Mouse (Mus musculus): ENCODE results near the gene Rpap3. TPM values are rescaled to one million over a fixed set of nuclear protein-coding genes. Genes with fewer than 3 reads are reported as not detected.

Gene Rpap3
- polyA plus RNA-seq, 1 experiment: 22.4 TPM

DNA sequence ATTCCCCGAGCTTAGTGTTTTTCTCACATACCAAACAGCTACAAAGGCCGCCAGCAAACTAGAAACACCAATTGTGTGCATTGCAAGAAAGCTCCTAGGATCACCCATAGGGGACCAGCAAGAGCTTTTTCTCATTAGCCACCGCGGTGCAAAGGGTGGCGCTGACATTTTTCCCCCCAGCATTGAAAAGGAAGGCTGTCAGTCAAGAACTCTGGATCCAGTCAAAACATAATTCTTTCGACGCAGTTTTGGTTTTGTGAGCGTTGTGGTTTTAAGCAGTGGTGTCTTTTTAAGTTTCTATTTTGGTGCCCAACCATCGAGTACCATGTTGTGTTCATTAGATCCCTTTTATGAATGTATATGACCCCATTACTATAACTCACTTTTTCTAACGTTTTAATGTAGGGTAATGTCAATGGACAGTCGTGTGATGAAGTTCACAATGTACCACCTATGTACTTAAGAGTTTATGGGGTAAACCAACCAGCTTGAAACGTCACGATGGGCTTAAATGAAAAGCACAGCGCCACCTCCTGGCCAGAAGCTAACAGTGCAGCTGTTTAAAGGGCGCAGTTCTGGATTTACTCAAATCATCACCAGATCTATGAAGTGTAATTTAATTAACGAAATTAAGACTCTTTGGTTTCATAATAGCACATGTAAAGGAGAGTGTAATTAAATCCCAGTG lies 40.5 kb downstream of the Rpap3 start:
- TF ChIP-seq POLR2A (IDR thresholded peaks at IDR 0.05; ENCODE audit: low read depth, low read length) (no peak), CTCF (IDR thresholded peaks at IDR 0.05; ENCODE audit: borderline replicate concordance, insufficient read depth, low read length) (peak; percentile 65; the same call in 1 of the 2 replicates)
- no peak overlapping the region for H3K4me3 ChIP-seq (ENCODE audit: insufficient read depth, low read length)
- no peak overlapping the region for H3K27ac ChIP-seq (ENCODE audit: insufficient read depth, low read length)
- H3K4me1 ChIP-seq (ENCODE audit: control insufficient read depth, insufficient read depth, low read length): no peaks in the 10 kb centered on the region

DNA sequence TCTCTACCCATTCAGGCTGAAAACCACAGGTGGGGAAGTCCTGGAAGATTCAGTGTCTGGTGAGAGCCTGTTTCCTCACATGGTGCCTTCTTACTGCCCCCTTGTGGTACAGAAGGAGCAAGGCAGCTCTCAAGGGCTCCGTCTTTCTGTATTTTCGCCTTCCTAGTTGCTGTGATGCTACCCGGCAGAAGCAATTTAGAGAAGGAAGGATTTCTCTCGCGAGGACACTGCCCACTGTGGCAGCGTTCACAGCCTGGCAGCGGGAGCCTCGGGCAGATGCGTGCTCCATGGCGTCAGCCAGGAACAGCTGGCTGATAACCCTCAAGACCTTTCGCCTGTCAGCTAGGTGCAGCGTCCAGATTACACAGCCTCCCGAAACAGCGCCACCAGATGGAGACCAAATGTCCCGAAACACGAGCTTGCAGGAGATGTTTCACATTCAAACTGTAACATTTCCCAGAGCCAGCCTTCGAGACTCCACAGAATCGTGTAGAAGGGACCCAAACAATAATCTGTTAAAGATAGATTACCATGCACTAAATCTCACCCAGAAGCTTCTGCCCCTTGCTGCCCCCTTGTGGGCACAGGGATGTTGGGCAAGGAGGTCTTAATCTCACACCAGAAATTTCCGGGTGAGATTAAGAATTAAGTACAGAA lies 41.7 kb downstream of the Rpap3 start:
- H3K27ac ChIP-seq (ENCODE audit: insufficient read depth, low read length): no peak overlapping the region
- H3K4me1 ChIP-seq (ENCODE audit: control insufficient read depth, insufficient read depth, low read length): no peaks in the 10 kb centered on the region
- peak; percentile 74; the same call in 1 of the 2 replicates for TF ChIP-seq CTCF (IDR thresholded peaks at IDR 0.05; ENCODE audit: borderline replicate concordance, insufficient read depth, low read length)
- no peak for TF ChIP-seq POLR2A (IDR thresholded peaks at IDR 0.05; ENCODE audit: low read depth, low read length)
- peak overlapping the region; percentile 29 for H3K4me3 ChIP-seq (ENCODE audit: insufficient read depth, low read length)

DNA sequence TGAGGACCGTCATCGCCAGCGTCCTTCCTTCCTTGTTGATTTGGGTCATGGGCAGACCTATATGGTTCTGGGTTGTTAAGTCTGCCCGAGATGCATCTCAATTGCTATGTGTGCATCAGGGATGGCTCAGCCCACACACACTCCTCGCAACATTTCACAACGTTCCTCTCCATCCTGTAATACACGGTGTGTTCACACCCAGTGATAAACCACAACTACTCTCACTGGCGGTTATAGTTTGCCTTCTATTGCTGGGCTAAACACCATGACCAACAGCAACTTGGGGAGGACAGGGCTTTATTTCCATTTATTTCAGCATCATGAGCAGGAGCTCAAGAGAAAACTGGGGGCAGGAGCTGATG lies 46.9 kb downstream of the Rpap3 start:
- no peak for TF ChIP-seq POLR2A (IDR thresholded peaks at IDR 0.05; ENCODE audit: low read depth, low read length)
- TF ChIP-seq CTCF (IDR thresholded peaks at IDR 0.05; ENCODE audit: borderline replicate concordance, insufficient read depth, low read length): no peak
- H3K4me3 ChIP-seq (ENCODE audit: insufficient read depth, low read length): no peak overlapping the region
- H3K27ac ChIP-seq (ENCODE audit: insufficient read depth, low read length): no peak overlapping the region
- no peaks in the 10 kb centered on the region for H3K4me1 ChIP-seq (ENCODE audit: control insufficient read depth, insufficient read depth, low read length)

- no peak for TF ChIP-seq POLR2A (IDR thresholded peaks at IDR 0.05; ENCODE audit: low read depth, low read length)
- TF ChIP-seq CTCF (IDR thresholded peaks at IDR 0.05; ENCODE audit: borderline replicate concordance, insufficient read depth, low read length): no peak
- H3K4me1 ChIP-seq (ENCODE audit: control insufficient read depth, insufficient read depth, low read length): no peaks in the 10 kb centered on the region
Observed at GRCm38 (mm10) chr15:97657856-97658754, 47.5 kb downstream of the Rpap3 start.

DNA sequence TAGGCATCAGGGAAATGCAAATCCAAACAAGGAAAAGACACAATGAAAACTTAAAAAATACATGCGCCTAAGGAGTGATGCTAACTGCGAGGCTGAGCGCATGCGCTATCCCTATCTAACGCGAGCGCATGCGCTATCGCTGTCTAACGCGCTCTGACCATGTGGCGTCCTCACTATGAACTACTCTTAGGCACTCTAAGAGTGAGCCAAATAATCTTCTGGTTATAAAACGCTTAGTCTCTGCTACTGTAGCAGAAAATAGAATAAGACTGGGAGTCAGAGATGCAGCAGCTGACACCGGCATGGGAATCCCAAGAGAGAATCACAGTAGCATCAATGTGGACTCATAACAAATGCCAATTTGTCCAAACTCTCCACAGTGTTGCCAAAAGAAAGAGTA lies 48.2 kb downstream of the Rpap3 start:
- no peak for TF ChIP-seq POLR2A (IDR thresholded peaks at IDR 0.05; ENCODE audit: low read depth, low read length)
- TF ChIP-seq CTCF (IDR thresholded peaks at IDR 0.05; ENCODE audit: borderline replicate concordance, insufficient read depth, low read length): no peak
- no peaks in the 10 kb centered on the region for H3K4me1 ChIP-seq (ENCODE audit: control insufficient read depth, insufficient read depth, low read length)
- H3K27ac ChIP-seq (ENCODE audit: insufficient read depth, low read length): no peak overlapping the region
- no peak overlapping the region for H3K4me3 ChIP-seq (ENCODE audit: insufficient read depth, low read length)

More at GRCm38 (mm10) chr15:97657856-97658754, 47.5 kb downstream of the Rpap3 start:
- H3K4me3 ChIP-seq (ENCODE audit: insufficient read depth, low read length): no peak overlapping the region
- no peak overlapping the region for H3K27ac ChIP-seq (ENCODE audit: insufficient read depth, low read length)

GRCm38 (mm10) chr15:97649726-97650125 lies 55.9 kb downstream of the Rpap3 start:
- TF ChIP-seq CTCF (IDR thresholded peaks at IDR 0.05; ENCODE audit: borderline replicate concordance, insufficient read depth, low read length) (no peak), POLR2A (IDR thresholded peaks at IDR 0.05; ENCODE audit: low read depth, low read length) (no peak)
- Histone ChIP-seq H3K4me1 (ENCODE audit: control insufficient read depth, insufficient read depth, low read length) (no peaks in the 10 kb centered on the region), H3K4me3 (ENCODE audit: insufficient read depth, low read length) (no peak overlapping the region), H3K27ac (ENCODE audit: insufficient read depth, low read length) (no peak overlapping the region)

DNA sequence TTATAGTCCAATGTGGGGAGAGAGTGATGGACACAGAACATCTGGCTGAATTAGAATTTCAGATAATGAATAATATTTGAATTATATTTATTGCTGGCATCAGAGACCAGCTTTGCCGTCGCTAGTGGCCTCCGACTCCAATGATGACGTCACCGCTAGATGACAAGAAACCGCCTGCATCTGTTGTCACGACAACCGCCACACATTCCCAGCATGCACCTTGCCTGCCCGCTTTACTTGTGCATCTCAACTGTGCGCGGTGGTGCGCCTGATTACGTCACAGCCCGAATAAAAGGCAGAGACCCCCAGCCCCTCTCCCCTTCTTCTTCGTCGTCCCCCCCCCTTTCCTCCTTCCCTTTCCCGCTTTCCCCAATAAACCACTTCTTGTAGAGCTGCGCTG lies 57.4 kb downstream of the Rpap3 start:
- H3K4me1 ChIP-seq (ENCODE audit: control insufficient read depth, insufficient read depth, low read length): no peaks in the 10 kb centered on the region
- H3K27ac ChIP-seq (ENCODE audit: insufficient read depth, low read length): no peak overlapping the region
- TF ChIP-seq POLR2A (IDR thresholded peaks at IDR 0.05; ENCODE audit: low read depth, low read length): no peak
- no peak for TF ChIP-seq CTCF (IDR thresholded peaks at IDR 0.05; ENCODE audit: borderline replicate concordance, insufficient read depth, low read length)
- no peak overlapping the region for H3K4me3 ChIP-seq (ENCODE audit: insufficient read depth, low read length)

GRCm38 (mm10) chr15:97646426-97646825 lies 59.2 kb downstream of the Rpap3 start:
- Histone ChIP-seq H3K4me3 (ENCODE audit: insufficient read depth, low read length) (no peak overlapping the region), H3K27ac (ENCODE audit: insufficient read depth, low read length) (no peak overlapping the region), H3K4me1 (ENCODE audit: control insufficient read depth, insufficient read depth, low read length) (no peaks in the 10 kb centered on the region)
- TF ChIP-seq CTCF (IDR thresholded peaks at IDR 0.05; ENCODE audit: borderline replicate concordance, insufficient read depth, low read length) (no peak), POLR2A (IDR thresholded peaks at IDR 0.05; ENCODE audit: low read depth, low read length) (no peak)

DNA sequence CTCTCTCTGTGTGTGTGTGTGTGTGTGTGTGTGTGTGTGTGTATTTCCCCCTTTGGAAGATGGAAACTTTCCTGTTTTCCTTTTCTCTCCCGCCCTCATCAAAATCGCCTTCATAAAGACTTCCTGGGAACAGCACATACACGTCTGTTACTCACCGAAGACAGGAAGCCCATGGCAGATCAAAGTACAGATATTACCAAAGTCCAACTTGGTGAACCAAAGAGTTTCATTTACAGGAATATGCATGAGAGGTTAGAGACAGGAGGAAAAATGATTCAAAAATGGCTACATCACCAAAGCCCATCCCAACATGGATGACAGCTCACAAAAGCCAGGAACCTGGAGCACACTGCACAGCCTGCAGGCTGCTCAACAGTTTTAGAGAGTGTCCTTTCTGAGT lies 61.6 kb downstream of the Rpap3 start:
- Histone ChIP-seq H3K4me3 (ENCODE audit: insufficient read depth, low read length) (no peak overlapping the region), H3K4me1 (ENCODE audit: control insufficient read depth, insufficient read depth, low read length) (no peaks in the 10 kb centered on the region), H3K27ac (ENCODE audit: insufficient read depth, low read length) (no peak overlapping the region)
- TF ChIP-seq CTCF (IDR thresholded peaks at IDR 0.05; ENCODE audit: borderline replicate concordance, insufficient read depth, low read length) (no peak), POLR2A (IDR thresholded peaks at IDR 0.05; ENCODE audit: low read depth, low read length) (no peak)

Other genes with a start within 250 kb of the Rpap3 start
- gene Endou, start 25.5 kb upstream of the Rpap3 start, polyA plus RNA-seq (2011; ENCODE audit: insufficient read length, low read depth, missing spikeins): not detected in 2 replicates
- gene Rapgef3, start 62.1 kb upstream of the Rpap3 start, polyA plus RNA-seq (2011; ENCODE audit: insufficient read length, low read depth, missing spikeins): 6.6 and 10.8 TPM in 2 replicates
- gene Slc48a1, start 72.7 kb upstream of the Rpap3 start, polyA plus RNA-seq (2011; ENCODE audit: insufficient read length, low read depth, missing spikeins): 136 and 167 TPM in 2 replicates
- 51.8 and 60.1 TPM in 2 replicates for gene Hdac7, start 138.7 kb upstream of the Rpap3 start, polyA plus RNA-seq (2011; ENCODE audit: insufficient read length, low read depth, missing spikeins)
- gene Vdr, start 204.8 kb upstream of the Rpap3 start, polyA plus RNA-seq (2011; ENCODE audit: insufficient read length, low read depth, missing spikeins): 3.4 and 4.8 TPM in 2 replicates